Mouse (Mus musculus): ENCODE measurements around the gene 9930022D16Rik.

Gene 9930022D16Rik

GRCm38 (mm10) chr11:109456261-109456660, 42.5 kb downstream of the 9930022D16Rik start:
- no peak for DNase-seq (ENCODE audit: low spot score in 2 of 2)

- no peak for DNase-seq (ENCODE audit: low spot score in 2 of 2)
Measured at GRCm38 (mm10) chr11:109458165-109458564, 44.4 kb downstream of the 9930022D16Rik start.

DNA sequence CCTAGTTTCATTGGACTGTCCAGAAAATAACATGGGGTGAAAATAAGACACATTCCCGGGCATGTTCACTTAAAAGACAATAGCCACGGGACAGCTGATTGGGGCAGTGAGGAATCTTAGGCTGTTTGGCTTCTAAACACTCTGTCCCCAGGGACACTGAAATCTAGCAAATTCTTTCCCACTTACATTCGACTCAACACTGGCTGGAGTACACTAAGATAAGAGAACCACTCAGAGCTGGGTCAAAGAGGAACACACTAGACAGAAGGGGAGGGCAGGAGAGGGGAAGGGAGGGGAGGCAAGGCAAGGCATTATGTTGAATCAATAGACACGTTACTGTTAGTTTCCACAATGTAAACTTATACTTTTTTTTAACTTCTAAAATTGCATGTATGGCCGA, 46.9 kb downstream of the 9930022D16Rik start:
- no peak for DNase-seq (ENCODE audit: low spot score in 2 of 2)

- no peak for DNase-seq (ENCODE audit: low spot score in 2 of 2)
Measured at GRCm38 (mm10) chr11:109465068-109465467, 51.4 kb downstream of the 9930022D16Rik start.

GRCm38 (mm10) chr11:109466987-109467386, 53.3 kb downstream of the 9930022D16Rik start:
- DNase-seq (ENCODE audit: low spot score in 2 of 2) = no peak

DNA sequence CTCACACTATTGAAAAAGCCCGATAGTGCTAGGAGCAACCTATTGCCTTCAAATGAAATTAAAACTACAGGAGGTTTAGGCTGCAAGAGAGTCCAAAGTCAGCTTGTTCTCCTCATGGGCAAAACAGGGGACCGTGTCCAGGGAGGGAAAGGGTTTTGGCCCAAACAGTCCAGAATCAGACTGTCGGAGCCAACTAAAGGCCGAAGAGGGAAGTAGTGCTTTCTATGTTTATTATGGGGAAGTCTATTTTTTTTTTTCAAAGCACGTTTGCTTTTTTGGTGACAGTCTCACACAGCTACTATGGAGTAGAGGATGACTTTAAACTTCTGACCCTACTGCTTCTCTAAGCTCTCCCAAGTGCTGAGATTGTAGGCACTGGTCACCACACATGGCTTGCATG, 54.4 kb downstream of the 9930022D16Rik start:
- DNase-seq (ENCODE audit: low spot score in 2 of 2) = no peak
